Mouse (Mus musculus) intestine, postnatal 0 days (tissue): Measurements from ENCODE around the gene Scfd2. TPM values are rescaled to one million over a fixed set of nuclear protein-coding genes. Genes with fewer than 3 reads are reported as not detected.

Source experiments
- ATAC-seq: fragments of 200-750 bp; cut with Nextera tagmentation; 2 replicates; pipeline ENCODE4 v1.8.0; 2017; ENCODE audit warnings: mild to moderate bottlenecking, moderate TSS enrichment, moderate library complexity
- H3K27ac ChIP-seq: fragments of 300-500 bp; sonication (generic); 2 replicates; pipeline ENCODE4 v1.5.1; 2014; ENCODE audit warnings: mild to moderate bottlenecking, low read depth, low read length, moderate library complexity
- H3K27me3 ChIP-seq: fragments of 300-500 bp; sonication (generic); replicated peaks from 2 replicates; pipeline ENCODE4 v1.6.1; 2014; ENCODE audit warnings: low read length, mixed read lengths; ENCODE audit not compliant: control insufficient read depth, insufficient read depth
- H3K36me3 ChIP-seq: fragments of 300-500 bp; sonication (generic); 2 replicates; pipeline ENCODE4 v1.6.1; 2014; ENCODE audit warnings: mild to moderate bottlenecking, moderate library complexity; ENCODE audit not compliant: control insufficient read depth, insufficient read depth
- H3K4me1 ChIP-seq: fragments of 300-500 bp; sonication (generic); replicated peaks from 2 replicates; pipeline ENCODE4 v1.6.1; 2014; ENCODE audit warnings: antibody characterized with exemption, low read length, mixed read lengths; ENCODE audit not compliant: control insufficient read depth, insufficient read depth
- H3K4me2 ChIP-seq: fragments of 300-500 bp; sonication (generic); replicated peaks from 2 replicates; pipeline ENCODE4 v1.6.1; 2014; ENCODE audit warnings: low read depth, mild to moderate bottlenecking, moderate library complexity
- H3K4me3 ChIP-seq: fragments of 300-500 bp; sonication (generic); 2 replicates; pipeline ENCODE4 v1.5.1; 2014; ENCODE audit warnings: low read depth, low read length
- H3K9ac ChIP-seq: fragments of 300-500 bp; sonication (generic); 2 replicates; pipeline ENCODE4 v1.6.1; 2014; ENCODE audit warnings: mild to moderate bottlenecking, low read depth, low read length
- H3K9me3 ChIP-seq: fragments of 300-500 bp; sonication (generic); 2 replicates; pipeline ENCODE4 v1.6.1; 2016; ENCODE audit warnings: mixed run types; ENCODE audit not compliant: control insufficient read depth
- CTCF ChIP-seq: sonication (generic); IDR thresholded peaks from 2 replicates; pipeline ENCODE4 v1.5.1; 2016; ENCODE audit warnings: low read depth, mild to moderate bottlenecking, control low read depth, antibody characterized with exemption, moderate library complexity
- WGBS: fragments of 180-500 bp; shearing (Covaris S2); extraction: QIAGEN DNeasy Blood & Tissue Kit; methylation state at CpG from one replicate; pipeline ENCODE4 v1.1.7; 2014; 5-methylcytosine and 5-hydroxymethylcytosine counted together
- polyA plus RNA-seq: library from polyadenylated mRNA; unstranded; fragments of >200 nt; fragmentation: Nextera tagmentation; extraction: Ambion mirVana; gene quantifications from 2 replicates; pipeline ENCODE4 v1.2.1, GENCODE M21; 2015

Scfd2 gene
- polyA plus RNA-seq, 1 experiment from 2014 or later = 16.8 TPM

GRCm38 (mm10) chr5:74226183-74226582, 305.4 kb downstream of the Scfd2 start:
- WGBS = 93% methylated on average over 5 of the region's 5 CpGs
- ATAC-seq = no peak

GRCm38 (mm10) chr5:74224480-74224879, 307.1 kb downstream of the Scfd2 start:
- no peaks in the 10 kb centered on the region for H3K36me3 ChIP-seq
- WGBS = 68% methylated on average over 6 of the region's 6 CpGs
- H3K27me3 ChIP-seq = no peaks in the 10 kb centered on the region
- H3K27ac ChIP-seq = no peak overlapping the region
- no peak overlapping the region for H3K4me3 ChIP-seq
- H3K4me1 ChIP-seq = no peaks in the 10 kb centered on the region
- no peak for TF ChIP-seq CTCF
- no peak for ATAC-seq
- H3K4me2 ChIP-seq = no peak overlapping the region
- no peaks in the 10 kb centered on the region for H3K9me3 ChIP-seq
- no peak overlapping the region for H3K9ac ChIP-seq

More at GRCm38 (mm10) chr5:74226183-74226582, 305.4 kb downstream of the Scfd2 start:
- H3K9me3 ChIP-seq = no peaks in the 10 kb centered on the region
- H3K27ac ChIP-seq = no peak overlapping the region
- H3K9ac ChIP-seq = no peak overlapping the region
- H3K27me3 ChIP-seq = no peaks in the 10 kb centered on the region
- no peak overlapping the region for H3K4me3 ChIP-seq
- H3K36me3 ChIP-seq = no peaks in the 10 kb centered on the region
- no peak overlapping the region for H3K4me2 ChIP-seq
- no peaks in the 10 kb centered on the region for H3K4me1 ChIP-seq
- TF ChIP-seq CTCF = no peak

- Histone ChIP-seq H3K4me2 (no peak overlapping the region), H3K27me3 (no peaks in the 10 kb centered on the region), H3K4me3 (no peak overlapping the region), H3K36me3 (no peaks in the 10 kb centered on the region), H3K27ac (no peak overlapping the region), H3K9ac (no peak overlapping the region), H3K4me1 (no peaks in the 10 kb centered on the region; the same call in 1 of the 2 replicates), H3K9me3 (no peaks in the 10 kb centered on the region)
- 87% methylated on average over 4 of the region's 4 CpGs for WGBS
- no peak for ATAC-seq
- TF ChIP-seq CTCF = no peak
Observed at GRCm38 (mm10) chr5:74222626-74223025, 308.9 kb downstream of the Scfd2 start.

GRCm38 (mm10) chr5:74218524-74218923, 313.0 kb downstream of the Scfd2 start:
- no peak overlapping the region for H3K9ac ChIP-seq
- no peaks in the 10 kb centered on the region for H3K27me3 ChIP-seq
- H3K27ac ChIP-seq = no peak overlapping the region
- no peak for TF ChIP-seq CTCF
- no peak for ATAC-seq
- no peaks in the 10 kb centered on the region for H3K36me3 ChIP-seq
- H3K4me3 ChIP-seq = no peak overlapping the region
- no peak overlapping the region for H3K4me2 ChIP-seq
- WGBS = 74% methylated on average over 4 of the region's 4 CpGs
- no peaks in the 10 kb centered on the region for H3K9me3 ChIP-seq
- no peaks in the 10 kb centered on the region; the same call in 1 of the 2 replicates for H3K4me1 ChIP-seq

- Histone ChIP-seq H3K9ac (no peak overlapping the region), H3K27ac (no peak overlapping the region), H3K4me3 (no peak overlapping the region), H3K9me3 (no peaks in the 10 kb centered on the region), H3K4me1 (no peaks in the 10 kb centered on the region; the same call in 1 of the 2 replicates), H3K27me3 (no peaks in the 10 kb centered on the region), H3K36me3 (no peaks in the 10 kb centered on the region), H3K4me2 (no peak overlapping the region)
- WGBS = 55% methylated on average over 4 of the region's 4 CpGs
- ATAC-seq = no peak
- TF ChIP-seq CTCF = no peak
Observed at GRCm38 (mm10) chr5:74215125-74215524, 316.4 kb downstream of the Scfd2 start.

- Histone ChIP-seq H3K9ac (no peak overlapping the region), H3K4me1 (no peaks in the 10 kb centered on the region; the same call in 1 of the 2 replicates), H3K9me3 (no peaks in the 10 kb centered on the region), H3K27ac (no peak overlapping the region), H3K4me3 (no peak overlapping the region), H3K4me2 (no peak overlapping the region), H3K36me3 (no peaks in the 10 kb centered on the region), H3K27me3 (no peaks in the 10 kb centered on the region)
- 40% methylated on average over 7 of the region's 7 CpGs for WGBS
- ATAC-seq = no peak
- no peak for TF ChIP-seq CTCF
Observed at GRCm38 (mm10) chr5:74214501-74215110, 317.0 kb downstream of the Scfd2 start.
